Mouse (Mus musculus): ENCODE measurements around the gene Fbln1. TPM values are rescaled to one million over a fixed set of nuclear protein-coding genes. Genes with fewer than 3 reads are reported as not detected.
A peak's percentile ranks its signal among the peaks of the same experiment; 100 is the strongest.

The Fbln1 gene
- polyA plus RNA-seq, 1 experiment from 2014 or later: 236 TPM

GRCm38 (mm10) chr15:85174060-85174459 is 31.7 kb upstream of the Fbln1 start:
- Histone ChIP-seq H3K4me3 (replicated peaks; ENCODE audit: low read length) (no peak overlapping the region), H3K4me2 (ENCODE audit: low read depth, low read length) (no peak overlapping the region), H3K27me3 (ENCODE audit: control insufficient read depth, insufficient read depth, low read length) (no peaks in the 10 kb centered on the region), H3K27ac (ENCODE audit: low read length) (peak overlapping the region; percentile 80), H3K9ac (ENCODE audit: low read length) (no peak overlapping the region), H3K4me1 (ENCODE audit: control insufficient read depth, insufficient read depth, low read length) (peaks cover 15% of the 10 kb centered on the region), H3K9me3 (replicated peaks; ENCODE audit: control insufficient read depth, low read length) (no peaks in the 10 kb centered on the region), H3K36me3 (ENCODE audit: control insufficient read depth, insufficient read depth, low read length) (no peaks in the 10 kb centered on the region)
- no peak for ATAC-seq (ENCODE audit: insufficient read depth, low FRiP score)
- WGBS: 53% methylated on average over 10 of the region's 10 CpGs

GRCm38 (mm10) chr15:85177576-85177975 is 28.2 kb upstream of the Fbln1 start:
- Histone ChIP-seq H3K9me3 (replicated peaks; ENCODE audit: control insufficient read depth, low read length) (no peaks in the 10 kb centered on the region), H3K36me3 (ENCODE audit: control insufficient read depth, insufficient read depth, low read length) (no peaks in the 10 kb centered on the region), H3K4me2 (ENCODE audit: low read depth, low read length) (no peak overlapping the region), H3K27ac (ENCODE audit: low read length) (no peak overlapping the region), H3K27me3 (ENCODE audit: control insufficient read depth, insufficient read depth, low read length) (no peaks in the 10 kb centered on the region), H3K4me3 (replicated peaks; ENCODE audit: low read length) (no peak overlapping the region), H3K4me1 (ENCODE audit: control insufficient read depth, insufficient read depth, low read length) (peaks cover 21% of the 10 kb centered on the region), H3K9ac (ENCODE audit: low read length) (no peak overlapping the region)
- ATAC-seq (ENCODE audit: insufficient read depth, low FRiP score): no peak
- WGBS: 59% methylated on average over 8 of the region's 8 CpGs

GRCm38 (mm10) chr15:85178172-85178571 is 27.6 kb upstream of the Fbln1 start:
- H3K36me3 ChIP-seq (ENCODE audit: control insufficient read depth, insufficient read depth, low read length): no peaks in the 10 kb centered on the region
- 58% methylated on average over 6 of the region's 6 CpGs for WGBS
- no peak overlapping the region for H3K27ac ChIP-seq (ENCODE audit: low read length)
- peaks cover 17% of the 10 kb centered on the region for H3K4me1 ChIP-seq (ENCODE audit: control insufficient read depth, insufficient read depth, low read length)
- no peak overlapping the region for H3K9ac ChIP-seq (ENCODE audit: low read length)
- no peaks in the 10 kb centered on the region for H3K9me3 ChIP-seq (replicated peaks; ENCODE audit: control insufficient read depth, low read length)
- no peak overlapping the region for H3K4me2 ChIP-seq (ENCODE audit: low read depth, low read length)
- H3K4me3 ChIP-seq (replicated peaks; ENCODE audit: low read length): no peak overlapping the region
- no peaks in the 10 kb centered on the region for H3K27me3 ChIP-seq (ENCODE audit: control insufficient read depth, insufficient read depth, low read length)
- no peak for ATAC-seq (ENCODE audit: insufficient read depth, low FRiP score)

- WGBS: 56% methylated on average over 7 of the region's 7 CpGs
- Histone ChIP-seq H3K4me3 (replicated peaks; ENCODE audit: low read length) (no peak overlapping the region), H3K4me1 (ENCODE audit: control insufficient read depth, insufficient read depth, low read length) (peaks cover 11% of the 10 kb centered on the region), H3K27ac (ENCODE audit: low read length) (peak overlapping the region; percentile 67), H3K4me2 (ENCODE audit: low read depth, low read length) (no peak overlapping the region), H3K9ac (ENCODE audit: low read length) (no peak overlapping the region), H3K36me3 (ENCODE audit: control insufficient read depth, insufficient read depth, low read length) (no peaks in the 10 kb centered on the region), H3K9me3 (replicated peaks; ENCODE audit: control insufficient read depth, low read length) (no peaks in the 10 kb centered on the region), H3K27me3 (ENCODE audit: control insufficient read depth, insufficient read depth, low read length) (no peaks in the 10 kb centered on the region)
- ATAC-seq (ENCODE audit: insufficient read depth, low FRiP score): peak; percentile 77
Measured at GRCm38 (mm10) chr15:85179528-85180180, 26.1 kb upstream of the Fbln1 start.

- Histone ChIP-seq H3K36me3 (ENCODE audit: control insufficient read depth, insufficient read depth, low read length) (no peaks in the 10 kb centered on the region), H3K4me2 (ENCODE audit: low read depth, low read length) (no peak overlapping the region), H3K9me3 (replicated peaks; ENCODE audit: control insufficient read depth, low read length) (no peaks in the 10 kb centered on the region), H3K27ac (ENCODE audit: low read length) (peak overlapping the region; percentile 67), H3K9ac (ENCODE audit: low read length) (no peak overlapping the region), H3K27me3 (ENCODE audit: control insufficient read depth, insufficient read depth, low read length) (no peaks in the 10 kb centered on the region), H3K4me3 (replicated peaks; ENCODE audit: low read length) (no peak overlapping the region), H3K4me1 (ENCODE audit: control insufficient read depth, insufficient read depth, low read length) (peaks cover 11% of the 10 kb centered on the region)
- ATAC-seq (ENCODE audit: insufficient read depth, low FRiP score): no peak
Measured at GRCm38 (mm10) chr15:85180368-85180767, 25.4 kb upstream of the Fbln1 start.

- Histone ChIP-seq H3K27ac (ENCODE audit: low read length) (no peak overlapping the region), H3K36me3 (ENCODE audit: control insufficient read depth, insufficient read depth, low read length) (no peaks in the 10 kb centered on the region), H3K4me1 (ENCODE audit: control insufficient read depth, insufficient read depth, low read length) (peaks cover 17% of the 10 kb centered on the region), H3K4me3 (replicated peaks; ENCODE audit: low read length) (no peak overlapping the region), H3K9ac (ENCODE audit: low read length) (no peak overlapping the region), H3K27me3 (ENCODE audit: control insufficient read depth, insufficient read depth, low read length) (no peaks in the 10 kb centered on the region), H3K9me3 (replicated peaks; ENCODE audit: control insufficient read depth, low read length) (no peaks in the 10 kb centered on the region), H3K4me2 (ENCODE audit: low read depth, low read length) (no peak overlapping the region)
- WGBS: 80% methylated on average over 4 of the region's 4 CpGs
- no peak for ATAC-seq (ENCODE audit: insufficient read depth, low FRiP score)
Measured at GRCm38 (mm10) chr15:85182063-85182462, 23.7 kb upstream of the Fbln1 start.

- 53% methylated on average over 7 of the region's 7 CpGs for WGBS
- no peak overlapping the region for H3K4me3 ChIP-seq (replicated peaks; ENCODE audit: low read length)
- no peak overlapping the region for H3K27ac ChIP-seq (ENCODE audit: low read length)
- H3K4me2 ChIP-seq (ENCODE audit: low read depth, low read length): no peak overlapping the region
- no peak for ATAC-seq (ENCODE audit: insufficient read depth, low FRiP score)
- H3K9me3 ChIP-seq (replicated peaks; ENCODE audit: control insufficient read depth, low read length): no peaks in the 10 kb centered on the region
- no peaks in the 10 kb centered on the region for H3K36me3 ChIP-seq (ENCODE audit: control insufficient read depth, insufficient read depth, low read length)
- H3K4me1 ChIP-seq (ENCODE audit: control insufficient read depth, insufficient read depth, low read length): 0 out of 2 replicates have a peak, but pooled peaks cover 6% of the 10 kb centered on the region
- H3K9ac ChIP-seq (ENCODE audit: low read length): no peak overlapping the region
- no peaks in the 10 kb centered on the region for H3K27me3 ChIP-seq (ENCODE audit: control insufficient read depth, insufficient read depth, low read length)
Measured at GRCm38 (mm10) chr15:85186916-85187315, 18.8 kb upstream of the Fbln1 start.

- H3K27ac ChIP-seq (ENCODE audit: low read length): no peak overlapping the region
- 0 out of 2 replicates have a peak, but pooled peaks cover 6% of the 10 kb centered on the region for H3K4me1 ChIP-seq (ENCODE audit: control insufficient read depth, insufficient read depth, low read length)
- no peak overlapping the region for H3K4me2 ChIP-seq (ENCODE audit: low read depth, low read length)
- H3K4me3 ChIP-seq (replicated peaks; ENCODE audit: low read length): no peak overlapping the region
- no peaks in the 10 kb centered on the region for H3K9me3 ChIP-seq (replicated peaks; ENCODE audit: control insufficient read depth, low read length)
- H3K27me3 ChIP-seq (ENCODE audit: control insufficient read depth, insufficient read depth, low read length): no peaks in the 10 kb centered on the region
- no peak overlapping the region for H3K9ac ChIP-seq (ENCODE audit: low read length)
- WGBS: 62% methylated on average over 8 of the region's 8 CpGs
- ATAC-seq (ENCODE audit: insufficient read depth, low FRiP score): no peak
- no peaks in the 10 kb centered on the region for H3K36me3 ChIP-seq (ENCODE audit: control insufficient read depth, insufficient read depth, low read length)
Measured at GRCm38 (mm10) chr15:85188167-85188778, 17.5 kb upstream of the Fbln1 start.

- Histone ChIP-seq H3K4me2 (ENCODE audit: low read depth, low read length) (no peak overlapping the region), H3K4me1 (ENCODE audit: control insufficient read depth, insufficient read depth, low read length) (peaks cover 8% of the 10 kb centered on the region; the same call in 1 of the 2 replicates), H3K36me3 (ENCODE audit: control insufficient read depth, insufficient read depth, low read length) (no peaks in the 10 kb centered on the region), H3K9me3 (replicated peaks; ENCODE audit: control insufficient read depth, low read length) (no peaks in the 10 kb centered on the region), H3K9ac (ENCODE audit: low read length) (peak overlapping the region; percentile 33; the same call in 1 of the 2 replicates), H3K4me3 (replicated peaks; ENCODE audit: low read length) (no peak overlapping the region), H3K27me3 (ENCODE audit: control insufficient read depth, insufficient read depth, low read length) (no peaks in the 10 kb centered on the region), H3K27ac (ENCODE audit: low read length) (peak overlapping the region; percentile 94)
- peak; percentile 50 for ATAC-seq (ENCODE audit: insufficient read depth, low FRiP score)
- whole genome bisulfite sequencing: 28% methylated on average over 14 of the region's 14 CpGs
Measured at GRCm38 (mm10) chr15:85200446-85201289, 5.1 kb upstream of the Fbln1 start.
